Mouse (Mus musculus): ENCODE measurements around the gene Fam216a.

- TF ChIP-seq POLR2A (IDR thresholded peaks at IDR 0.05; ENCODE audit: borderline replicate concordance, insufficient read depth, low read length) (no peak), CTCF (IDR thresholded peaks at IDR 0.05; ENCODE audit: borderline replicate concordance, insufficient read depth, low read depth, low read length) (no peak)
These were observed 25.3 kb upstream of the Fam216a start for GRCm38 (mm10) chr5:122397495-122397894.
